Mouse (Mus musculus) limb, embryonic 10.5 days (tissue): Measurements from ENCODE around the gene Dnajc5. TPM values are rescaled to one million over a fixed set of nuclear protein-coding genes. Genes with fewer than 3 reads are reported as not detected.

Experiments
- DNase-seq: peaks from one replicate; pipeline ENCODE4 v3.0.0-alpha.2; 2017; ENCODE audit warnings: low spot score
- H3K27ac ChIP-seq: fragments of 300-500 bp; sonication (generic); 2 replicates; pipeline ENCODE4 v1.5.1; 2016; ENCODE audit warnings: mild to moderate bottlenecking
- H3K27me3 ChIP-seq: fragments of 300-500 bp; sonication (generic); 2 replicates; pipeline ENCODE4 v1.6.1; 2016; ENCODE audit warnings: low read depth, mild to moderate bottlenecking; ENCODE audit not compliant: poor library complexity, severe bottlenecking
- H3K36me3 ChIP-seq: fragments of 300-500 bp; sonication (generic); 2 replicates; pipeline ENCODE4 v1.6.1; 2016; ENCODE audit warnings: mild to moderate bottlenecking, moderate library complexity
- H3K4me1 ChIP-seq: fragments of 300-500 bp; sonication (generic); 2 replicates; pipeline ENCODE4 v1.6.1; 2016
- H3K4me3 ChIP-seq: fragments of 300-500 bp; sonication (generic); 2 replicates; pipeline ENCODE4 v1.5.1; 2016; ENCODE audit warnings: mild to moderate bottlenecking, moderate library complexity
- H3K9me3 ChIP-seq: fragments of 300-500 bp; sonication (generic); replicated peaks from 2 replicates; pipeline ENCODE4 v1.6.1; 2016; ENCODE audit warnings: mild to moderate bottlenecking
- WGBS: fragments of 180-500 bp; shearing (Covaris S2); methylation state at CpG from one replicate; pipeline ENCODE4 v1.1.7; 2016; 5-methylcytosine and 5-hydroxymethylcytosine counted together
- polyA plus RNA-seq: library from polyadenylated mRNA; unstranded; fragments of >200 nt; fragmentation: Nextera tagmentation; extraction: Ambion mirVana; gene quantifications from 2 replicates; pipeline ENCODE4 v1.2.1, GENCODE M21; 2016

Dnajc5 gene
- 86.6 and 97.6 TPM in 2 replicates for polyA plus RNA-seq

- H3K27ac ChIP-seq, result peak within 1 kb of the TSS; percentile 96
- peak; percentile 96 for DNase-seq
- H3K4me3 ChIP-seq, result peak within 1 kb of the TSS; percentile 98
- peaks cover 47% of the 10 kb centered on the region for H3K36me3 ChIP-seq
- no peaks in the 10 kb centered on the region for H3K9me3 ChIP-seq
- H3K27me3 ChIP-seq, result no peaks in the 10 kb centered on the region
- under 1% methylated on average over 74 of the region's 74 CpGs for WGBS
- H3K4me1 ChIP-seq, result peaks cover 18% of the 10 kb centered on the region
Observed at GRCm38 (mm10) chr2:181520118-181520935, at the start of gene Dnajc5. TSS of gene Dnajc5 (plus strand) at chr2:181520485.

GRCm38 (mm10) chr2:181471246-181471645 lies 49.0 kb upstream of the Dnajc5 start:
- Histone ChIP-seq H3K27ac (peak overlapping the region; percentile 26; the same call in 1 of the 2 replicates), H3K9me3 (no peaks in the 10 kb centered on the region), H3K4me3 (no peak overlapping the region), H3K4me1 (peaks cover 3% of the 10 kb centered on the region), H3K27me3 (no peaks in the 10 kb centered on the region), H3K36me3 (no peaks in the 10 kb centered on the region)
- no peak for DNase-seq
- 50% methylated on average over 5 of the region's 5 CpGs for WGBS

- H3K36me3 ChIP-seq, result no peaks in the 10 kb centered on the region
- H3K4me1 ChIP-seq, result peaks cover 3% of the 10 kb centered on the region
- H3K9me3 ChIP-seq, result no peaks in the 10 kb centered on the region
- 73% methylated on average over 1 of the region's 1 CpGs for WGBS
- no peak overlapping the region for H3K4me3 ChIP-seq
- H3K27me3 ChIP-seq, result no peaks in the 10 kb centered on the region
- no peak for DNase-seq
- H3K27ac ChIP-seq, result peak overlapping the region; percentile 26; the same call in 1 of the 2 replicates
Observed at GRCm38 (mm10) chr2:181472256-181472827, 47.9 kb upstream of the Dnajc5 start.

- Histone ChIP-seq H3K36me3 (no peaks in the 10 kb centered on the region), H3K4me3 (no peak overlapping the region), H3K9me3 (no peaks in the 10 kb centered on the region), H3K27ac (peak overlapping the region; percentile 68; the same call in 1 of the 2 replicates), H3K27me3 (no peaks in the 10 kb centered on the region), H3K4me1 (peaks cover 39% of the 10 kb centered on the region)
- 59% methylated on average over 2 of the region's 2 CpGs for WGBS
- DNase-seq, result no peak
Observed at GRCm38 (mm10) chr2:181483120-181483519, 37.2 kb upstream of the Dnajc5 start.

GRCm38 (mm10) chr2:181483562-181484318 lies 36.5 kb upstream of the Dnajc5 start:
- DNase-seq, result no peak
- 31% methylated on average over 7 of the region's 7 CpGs for WGBS
- Histone ChIP-seq H3K27me3 (no peaks in the 10 kb centered on the region), H3K9me3 (no peaks in the 10 kb centered on the region), H3K4me1 (peaks cover 45% of the 10 kb centered on the region), H3K36me3 (no peaks in the 10 kb centered on the region), H3K4me3 (no peak overlapping the region), H3K27ac (peak overlapping the region; percentile 68; the same call in 1 of the 2 replicates)

GRCm38 (mm10) chr2:181484456-181485233 lies 35.6 kb upstream of the Dnajc5 start:
- Histone ChIP-seq H3K36me3 (no peaks in the 10 kb centered on the region), H3K9me3 (no peaks in the 10 kb centered on the region), H3K27me3 (no peaks in the 10 kb centered on the region), H3K27ac (0 out of 2 replicates have a peak overlapping the region, but pooled peaks have one; percentile 85), H3K4me1 (peaks cover 45% of the 10 kb centered on the region), H3K4me3 (no peak overlapping the region)
- no peak for DNase-seq
- WGBS, result 84% methylated on average over 6 of the region's 6 CpGs

GRCm38 (mm10) chr2:181485741-181486140 lies 34.5 kb upstream of the Dnajc5 start:
- DNase-seq, result no peak
- no peaks in the 10 kb centered on the region for H3K36me3 ChIP-seq
- no peaks in the 10 kb centered on the region for H3K27me3 ChIP-seq
- H3K4me1 ChIP-seq, result peaks cover 45% of the 10 kb centered on the region
- 12% methylated on average over 1 of the region's 1 CpGs for WGBS
- no peaks in the 10 kb centered on the region for H3K9me3 ChIP-seq
- peak overlapping the region; percentile 85 for H3K27ac ChIP-seq
- no peak overlapping the region for H3K4me3 ChIP-seq

- H3K27ac ChIP-seq, result peak overlapping the region; percentile 85
- no peaks in the 10 kb centered on the region for H3K27me3 ChIP-seq
- H3K4me3 ChIP-seq, result peak overlapping the region; percentile 18
- 9% methylated on average over 5 of the region's 5 CpGs for WGBS
- H3K36me3 ChIP-seq, result no peaks in the 10 kb centered on the region
- DNase-seq, result peak; percentile 62
- H3K9me3 ChIP-seq, result no peaks in the 10 kb centered on the region
- H3K4me1 ChIP-seq, result peaks cover 45% of the 10 kb centered on the region
Observed at GRCm38 (mm10) chr2:181487338-181488277, 32.7 kb upstream of the Dnajc5 start.

GRCm38 (mm10) chr2:181491432-181492205 lies 28.7 kb upstream of the Dnajc5 start:
- Histone ChIP-seq H3K27me3 (no peaks in the 10 kb centered on the region), H3K9me3 (no peaks in the 10 kb centered on the region), H3K27ac (no peak overlapping the region), H3K4me1 (peaks cover 27% of the 10 kb centered on the region), H3K4me3 (no peak overlapping the region), H3K36me3 (no peaks in the 10 kb centered on the region)
- no peak for DNase-seq
- WGBS, result 30% methylated on average over 7 of the region's 7 CpGs

GRCm38 (mm10) chr2:181492206-181492605 lies 28.1 kb upstream of the Dnajc5 start:
- Histone ChIP-seq H3K27me3 (no peaks in the 10 kb centered on the region), H3K4me1 (peaks cover 21% of the 10 kb centered on the region), H3K4me3 (no peak overlapping the region), H3K36me3 (no peaks in the 10 kb centered on the region), H3K27ac (no peak overlapping the region), H3K9me3 (no peaks in the 10 kb centered on the region)
- DNase-seq, result no peak
- WGBS, result 63% methylated on average over 3 of the region's 3 CpGs
